Mouse (Mus musculus) adrenal gland, adult 8-10 months (tissue): Measurements from ENCODE around the gene Cope. TPM values are rescaled to one million over a fixed set of nuclear protein-coding genes. Genes with fewer than 3 reads are reported as not detected.

Experiments
- DNase-seq: peaks from one replicate; pipeline ENCODE4 v3.0.0; 2022
- total RNA-seq, 4 experiments: library from RNA; stranded (reverse); gene quantifications; 2 replicates each; pipeline ENCODE4 v1.2.4; 2022

The Cope gene
- total RNA-seq, 4 experiments from 2014 or later, result 190 to 236 (median 226) TPM

- DNase-seq, result no peak
These were observed 11.1 kb downstream of the Cope start for GRCm38 (mm10) chr8:70313399-70313798.

- DNase-seq, result no peak
These were observed 13.5 kb downstream of the Cope start, which contains the start of gene Cers1 for GRCm38 (mm10) chr8:70315624-70316510. Gene Cers1 (plus strand): TSS chr8:70315775.

- no peak for DNase-seq
These were observed 14.5 kb downstream of the Cope start for GRCm38 (mm10) chr8:70316511-70317504.

GRCm38 (mm10) chr8:70317872-70318271 lies 15.6 kb downstream of the Cope start:
- no peak for DNase-seq

- no peak for DNase-seq
These were observed 21.4 kb downstream of the Cope start for GRCm38 (mm10) chr8:70323716-70324115.

- no peak for DNase-seq
These were observed 25.2 kb downstream of the Cope start for GRCm38 (mm10) chr8:70327512-70327911.

GRCm38 (mm10) chr8:70329124-70329834 lies 27.0 kb downstream of the Cope start, which contains the start of gene Gdf1:
Gene Gdf1 (plus strand): TSS chr8:70329817.
- DNase-seq, result no peak

GRCm38 (mm10) chr8:70329835-70330740 lies 27.8 kb downstream of the Cope start:
- DNase-seq, result no peak

- no peak for DNase-seq
These were observed 28.5 kb downstream of the Cope start for GRCm38 (mm10) chr8:70330741-70331364.

GRCm38 (mm10) chr8:70331526-70331925 lies 29.2 kb downstream of the Cope start:
- no peak for DNase-seq

GRCm38 (mm10) chr8:70332070-70332877 lies 30.0 kb downstream of the Cope start:
- DNase-seq, result no peak

GRCm38 (mm10) chr8:70332878-70333202 lies 30.5 kb downstream of the Cope start:
- no peak for DNase-seq

- no peak for DNase-seq
These were observed 36.6 kb downstream of the Cope start for GRCm38 (mm10) chr8:70338931-70339330.

- DNase-seq, result no peak
These were observed 38.3 kb downstream of the Cope start for GRCm38 (mm10) chr8:70340659-70341058.

- no peak for DNase-seq
These were observed 39.7 kb downstream of the Cope start for GRCm38 (mm10) chr8:70342007-70342406.

GRCm38 (mm10) chr8:70343076-70343475 lies 40.8 kb downstream of the Cope start:
- DNase-seq, result no peak

- no peak for DNase-seq
These were observed 41.4 kb downstream of the Cope start for GRCm38 (mm10) chr8:70343696-70344095.

- no peak for DNase-seq
These were observed 42.0 kb downstream of the Cope start for GRCm38 (mm10) chr8:70344279-70344678.

- DNase-seq, result no peak
These were observed 45.1 kb downstream of the Cope start for GRCm38 (mm10) chr8:70347443-70347842.

GRCm38 (mm10) chr8:70347860-70348420 lies 45.6 kb downstream of the Cope start:
- no peak for DNase-seq
